Mouse (Mus musculus) ES-E14 (cell line): Measurements from ENCODE around the gene Pdlim1.

Experiments used
- CHD2 ChIP-seq: IDR thresholded peaks from 2 replicates; pipeline ENCODE4 v1.6.1; 2014; ENCODE audit warnings: mild to moderate bottlenecking, low read depth, low read length, inconsistent platforms
- HCFC1 ChIP-seq: IDR thresholded peaks from 2 replicates; pipeline ENCODE4 v1.6.1; 2012; ENCODE audit warnings: low read length, inconsistent platforms, borderline replicate concordance; ENCODE audit not compliant: insufficient read depth
- MAFK ChIP-seq: IDR thresholded peaks from 2 replicates; pipeline ENCODE4 v1.6.1; 2014; ENCODE audit warnings: mild to moderate bottlenecking, low read depth, low read length, inconsistent platforms; ENCODE audit not compliant: insufficient read depth
- ZNF384 ChIP-seq: IDR thresholded peaks from 2 replicates; pipeline ENCODE4 v1.6.1; 2012; ENCODE audit warnings: low read depth, low read length, inconsistent platforms

GRCm38 (mm10) chr19:40187160-40187559 is 84.5 kb downstream of the Pdlim1 start, which contains the start of gene Cyp2c70:
- TF ChIP-seq HCFC1 (no peak), ZNF384 (no peak), CHD2 (no peak), MAFK (no peak)
